Mouse (Mus musculus) lung, adult 2 months (tissue): ENCODE data around the gene Fbxw11. TPM values are rescaled to one million over a fixed set of nuclear protein-coding genes. Genes with fewer than 3 reads are reported as not detected.

Experiments used
- DNase-seq: peaks from one replicate; pipeline ENCODE4 v3.0.0; 2022
- H3K4me1 ChIP-seq: fragments of 200-500 bp; 2 replicates; pipeline ENCODE4 v1.6.1; 2011; ENCODE audit warnings: low read length; ENCODE audit not compliant: control insufficient read depth, insufficient read depth
- H3K4me3 ChIP-seq: fragments of 200-500 bp; replicated peaks from 2 replicates; pipeline ENCODE3; 2011; ENCODE audit warnings: low read depth, mild to moderate bottlenecking, control low read depth, low read length; ENCODE audit errors: extremely low read depth
- CTCF ChIP-seq: fragments of 200-500 bp; IDR thresholded peaks from 2 replicates; pipeline ENCODE4 v1.5.1; 2011; ENCODE audit warnings: mild to moderate bottlenecking, low read length, control low read depth; ENCODE audit not compliant: insufficient read depth
- POLR2A ChIP-seq: fragments of 200-500 bp; IDR thresholded peaks from 2 replicates; pipeline ENCODE4 v1.6.1; 2011; ENCODE audit warnings: low read depth, mild to moderate bottlenecking, control low read depth, low read length, borderline replicate concordance; ENCODE audit errors: extremely low read depth
- WGBS: fragments of 180-500 bp; shearing (Covaris S2); methylation state at CpG from one replicate; pipeline ENCODE4 v1.1.7; 2018; 5-methylcytosine and 5-hydroxymethylcytosine counted together
- polyA plus RNA-seq: library from polyadenylated mRNA; depleted of rRNA; stranded (reverse); fragments of >200 nt; gene quantifications from 2 replicates; pipeline ENCODE4 v1.2.3, GENCODE M21; 2012

Fbxw11 gene
- polyA plus RNA-seq, 1 experiment: 49.2 TPM

GRCm38 (mm10) chr11:32697695-32698094 is 55.2 kb downstream of the Fbxw11 start:
- 31% methylated on average over 3 of the region's 3 CpGs for WGBS
- no peak overlapping the region for H3K4me3 ChIP-seq
- H3K4me1 ChIP-seq: peaks cover 18% of the 10 kb centered on the region
- no peak for DNase-seq
- TF ChIP-seq POLR2A (no peak), CTCF (no peak)

GRCm38 (mm10) chr11:32699913-32700493 is 57.5 kb downstream of the Fbxw11 start:
- no peak for TF ChIP-seq POLR2A
- no peak for TF ChIP-seq CTCF

GRCm38 (mm10) chr11:32701566-32701965 is 59.0 kb downstream of the Fbxw11 start:
- Histone ChIP-seq H3K4me3 (no peak overlapping the region), H3K4me1 (peaks cover 25% of the 10 kb centered on the region)
- DNase-seq: no peak
- 39% methylated on average over 3 of the region's 3 CpGs for WGBS
- no peak for TF ChIP-seq CTCF
- no peak for TF ChIP-seq POLR2A

More at GRCm38 (mm10) chr11:32699913-32700493, 57.5 kb downstream of the Fbxw11 start:
- DNase-seq: no peak
- peaks cover 18% of the 10 kb centered on the region for H3K4me1 ChIP-seq
- 58% methylated on average over 3 of the region's 3 CpGs for WGBS
- H3K4me3 ChIP-seq: no peak overlapping the region

DNA sequence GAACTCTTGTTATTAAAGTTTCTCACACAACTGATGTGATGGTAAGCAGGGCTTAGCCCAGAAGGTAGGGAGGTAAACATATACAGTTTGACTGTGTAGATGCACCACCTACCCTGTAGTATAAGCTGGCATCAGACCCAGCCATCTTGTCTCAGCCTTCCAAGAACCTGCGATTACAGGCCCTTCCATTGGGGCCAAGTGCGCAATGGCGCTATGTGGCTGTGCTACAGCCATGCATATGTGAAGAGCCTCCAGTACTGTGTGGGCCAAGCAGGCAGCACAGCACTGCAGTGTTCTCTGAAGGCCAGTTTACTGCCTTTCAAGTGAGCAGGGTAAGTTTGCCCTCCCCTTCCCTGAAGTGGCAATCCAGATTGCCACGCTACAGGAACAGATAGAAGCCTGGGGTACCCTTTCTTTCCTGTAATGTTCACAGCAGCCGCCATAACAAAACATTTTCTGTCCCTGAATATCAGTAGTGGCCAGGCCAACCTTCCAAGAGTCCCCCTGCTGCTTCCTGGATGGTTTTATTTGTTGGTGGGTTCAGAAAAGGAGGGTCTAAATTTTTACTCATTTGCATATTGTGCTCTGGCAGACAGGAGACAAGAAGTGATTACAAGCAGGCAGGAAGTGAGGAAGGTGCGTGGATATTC is 61.8 kb downstream of the Fbxw11 start:
- H3K4me3 ChIP-seq: no peak overlapping the region
- 78% methylated on average over 6 of the region's 6 CpGs for WGBS
- TF ChIP-seq POLR2A (no peak), CTCF (no peak)
- DNase-seq: no peak
- peaks cover 22% of the 10 kb centered on the region for H3K4me1 ChIP-seq

DNA sequence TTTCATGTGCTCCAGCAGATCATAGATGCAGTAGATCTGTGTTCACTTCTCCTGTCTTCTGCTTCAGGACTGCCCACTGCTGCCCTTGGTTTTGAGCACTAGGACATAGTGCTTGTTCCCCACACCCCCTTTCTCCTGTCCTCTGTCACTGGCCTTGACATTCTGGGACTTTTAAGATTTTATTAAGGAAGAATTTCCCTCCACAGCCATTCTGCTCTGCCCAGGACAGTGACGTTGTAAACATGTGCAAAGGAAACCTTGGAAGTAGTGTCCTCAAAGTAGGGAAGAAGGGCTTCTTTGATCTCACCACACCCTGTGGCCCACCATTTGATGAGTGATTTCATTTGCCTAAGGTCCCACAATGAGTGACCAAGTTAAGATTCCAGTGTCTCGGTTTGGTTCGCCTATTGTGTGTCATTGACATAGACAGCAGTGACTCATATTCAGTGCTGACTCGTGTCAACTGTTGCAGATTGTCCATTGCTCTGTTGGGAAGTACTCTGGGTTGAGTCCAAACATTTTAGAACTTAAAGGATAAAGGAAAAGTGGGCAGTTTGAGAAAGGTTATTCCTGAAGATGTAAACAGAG is 64.0 kb downstream of the Fbxw11 start:
- Histone ChIP-seq H3K4me3 (no peak overlapping the region), H3K4me1 (peaks cover 14% of the 10 kb centered on the region)
- WGBS: 44% methylated on average over 4 of the region's 4 CpGs
- DNase-seq: no peak
- TF ChIP-seq CTCF (no peak), POLR2A (no peak)

DNA sequence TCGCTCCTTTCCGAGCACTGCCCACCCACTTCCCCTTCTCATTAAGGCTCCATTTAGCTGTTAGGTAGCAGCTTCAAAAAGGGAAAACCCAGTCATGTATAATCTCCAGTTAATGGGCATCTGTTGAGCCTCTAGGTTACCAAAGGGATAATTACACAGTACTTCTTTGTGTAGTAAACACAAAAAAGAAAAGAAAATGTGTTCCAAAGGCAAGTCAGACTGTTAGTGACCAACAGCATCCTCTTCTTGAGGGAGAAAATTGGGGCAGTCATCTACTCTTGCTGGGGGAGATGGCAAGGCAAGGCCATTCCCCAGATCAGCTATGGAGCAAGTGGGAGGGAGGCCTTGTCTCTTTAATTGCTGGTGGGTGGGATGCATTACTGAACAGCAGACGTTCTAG is 65.0 kb downstream of the Fbxw11 start:
- peaks cover 10% of the 10 kb centered on the region for H3K4me1 ChIP-seq
- DNase-seq: no peak
- no peak for TF ChIP-seq POLR2A
- no peak for TF ChIP-seq CTCF
- WGBS: 61% methylated on average over 3 of the region's 3 CpGs
- H3K4me3 ChIP-seq: no peak overlapping the region

DNA sequence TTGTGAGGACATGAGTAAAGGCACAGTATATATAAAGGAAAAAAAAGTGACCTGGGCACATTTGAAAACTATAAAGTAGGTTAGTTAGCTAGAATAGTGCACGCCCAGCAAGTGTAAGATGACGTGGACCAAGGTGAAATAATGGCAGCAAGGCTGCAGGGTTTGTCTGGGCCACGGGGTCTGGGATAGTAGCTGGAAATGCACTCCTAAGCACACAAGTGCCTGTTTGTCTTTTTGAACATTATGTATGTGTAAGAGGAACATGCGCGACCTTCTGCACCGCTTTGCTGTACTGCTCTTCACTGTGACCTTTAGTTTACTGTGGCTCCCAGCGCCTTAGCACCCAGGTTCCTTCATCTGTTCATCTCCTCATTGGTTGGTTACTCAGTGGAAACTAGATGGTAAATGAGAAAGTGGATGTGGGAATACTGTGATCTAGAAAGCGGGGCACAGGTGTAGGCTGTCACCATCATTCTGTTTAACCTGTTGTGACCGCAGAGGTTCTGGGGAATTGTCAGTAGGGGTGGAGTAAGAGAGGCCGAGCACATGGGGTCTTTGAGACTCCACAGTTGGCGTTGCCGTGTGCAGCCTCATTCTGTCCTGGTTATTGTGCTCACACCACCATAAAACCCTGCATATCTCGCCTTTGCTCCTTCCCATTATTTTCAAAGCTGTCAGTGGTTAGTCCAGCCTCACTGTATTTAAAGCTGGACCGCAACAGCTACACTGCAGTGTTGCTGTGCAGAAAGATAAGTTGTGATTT is 66.4 kb downstream of the Fbxw11 start:
- TF ChIP-seq CTCF: no peak
- TF ChIP-seq POLR2A: no peak
- Histone ChIP-seq H3K4me3 (no peak overlapping the region), H3K4me1 (peaks cover 12% of the 10 kb centered on the region)
- WGBS: 81% methylated on average over 14 of the region's 14 CpGs
- no peak for DNase-seq

- WGBS: 5% methylated on average over 1 of the region's 1 CpGs
- no peak for DNase-seq
- no peak overlapping the region for H3K4me3 ChIP-seq
Observed at GRCm38 (mm10) chr11:32709563-32709962, 67.0 kb downstream of the Fbxw11 start.

DNA sequence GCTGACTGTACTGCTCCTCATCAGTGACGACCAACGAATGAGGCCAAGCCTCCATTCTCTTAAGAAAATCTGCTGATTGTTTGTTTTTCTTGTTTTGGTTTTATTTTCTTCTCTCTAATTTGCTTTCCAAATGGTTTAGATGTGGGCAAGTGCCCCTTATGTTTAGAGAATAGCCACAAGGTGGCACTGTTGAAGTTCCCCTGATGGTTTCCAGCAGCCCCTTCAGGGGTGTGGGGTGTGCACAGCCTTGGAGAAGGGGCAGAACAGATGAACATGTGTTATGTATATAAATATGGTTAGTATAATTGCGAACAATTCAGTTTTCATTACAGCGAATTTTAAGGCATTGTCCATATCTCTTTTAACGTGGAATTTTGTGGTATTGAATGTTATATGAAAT is 71.7 kb downstream of the Fbxw11 start:
- H3K4me1 ChIP-seq: peaks cover 5% of the 10 kb centered on the region
- no peak for TF ChIP-seq POLR2A
- peak; percentile 28; the same call in 1 of the 2 replicates for TF ChIP-seq CTCF
- DNase-seq: no peak
- no peak overlapping the region for H3K4me3 ChIP-seq
- 73% methylated on average over 5 of the region's 5 CpGs for WGBS

More at GRCm38 (mm10) chr11:32709563-32709962, 67.0 kb downstream of the Fbxw11 start:
- TF ChIP-seq CTCF (0 out of 2 replicates have a peak, but pooled peaks have one; percentile 5), POLR2A (no peak)
- H3K4me1 ChIP-seq: peaks cover 12% of the 10 kb centered on the region
